Mouse (Mus musculus): Measurements from ENCODE around the gene Mtg2. TPM values are rescaled to one million over a fixed set of nuclear protein-coding genes. Genes with fewer than 3 reads are reported as not detected.

The Mtg2 gene
- total RNA-seq, 2 experiments from 2014 or later = 10.4 to 12.1 TPM

Other genes starting within 250 kb of the Mtg2 start
- 10 to 100 TPM in 1 of 2 experiments, 1 to 10 TPM in 1; 9.9 to 13.3 TPM for gene Taf4, start 93.9 kb upstream of the Mtg2 start, total RNA-seq (2021)
- gene Lsm14b, start 45.6 kb upstream of the Mtg2 start, total RNA-seq (2021) = 10 to 100 TPM; 44.1 to 46.2 TPM
- 100 to 1,000 TPM; 169 to 170 TPM for gene Psma7, start 28.2 kb upstream of the Mtg2 start, total RNA-seq (2021)
- 1 to 10 TPM; 2.8 to 3.6 TPM for gene Ss18l1, start 28.1 kb upstream of the Mtg2 start, total RNA-seq (2021)
- under 1 TPM; 0.29 to 0.42 TPM for gene Hrh3, start 33.9 kb downstream of the Mtg2 start, total RNA-seq (2021)
- gene Osbpl2, start 48.7 kb downstream of the Mtg2 start, total RNA-seq (2021) = 10 to 100 TPM; 18.1 to 21.5 TPM
- 100 to 1,000 TPM in 1 of 2 experiments, 10 to 100 TPM in 1; 97.8 to 108 TPM for gene Adrm1, start 100.9 kb downstream of the Mtg2 start, total RNA-seq (2021)
- 10 to 100 TPM; 22.5 to 25.9 TPM for gene Lama5, start 155.3 kb downstream of the Mtg2 start, total RNA-seq (2021)
- 100 to 1,000 TPM; 545 to 616 TPM for gene Rps21, start 186.8 kb downstream of the Mtg2 start, total RNA-seq (2021)
- 10 to 100 TPM in 1 of 2 experiments, 1 to 10 TPM in 1; 9.3 to 10.3 TPM for gene Cables2, start 202.9 kb downstream of the Mtg2 start, total RNA-seq (2021)
- not detected for gene Rbbp8nl, start 219.3 kb downstream of the Mtg2 start, total RNA-seq (2021)

Measured in gastrocnemius, postnatal 10 days (tissue).